Mouse (Mus musculus) CH12.LX (cell line): ENCODE data around the gene Mrrf.

Experiments used
- BHLHE40 ChIP-seq: IDR thresholded peaks from 2 replicates; pipeline ENCODE4 v1.6.1; 2011; ENCODE audit warnings: mild to moderate bottlenecking, low read depth, low read length, improper control_type of control experiment
- CHD1 ChIP-seq: IDR thresholded peaks from 2 replicates; pipeline ENCODE4 v1.6.1; 2012; ENCODE audit warnings: low read depth, low read length, improper control_type of control experiment, inconsistent platforms
- CTCF ChIP-seq, 2 experiments: IDR thresholded peaks in 1 of 2; conservative IDR thresholded peaks in 1 of 2; 2 replicates each; pipeline ENCODE4 v1.5.1; 2011 to 2012; ENCODE audit warnings: low read depth in 2 of 2, low read length in 2 of 2, improper control_type of control experiment in 1 of 2, inconsistent platforms in 1 of 2, mild to moderate bottlenecking in 1 of 2, moderate library complexity in 1 of 2
- IRF4 ChIP-seq: IDR thresholded peaks from 2 replicates; pipeline ENCODE4 v1.6.1; 2014; ENCODE audit warnings: low read depth, mild to moderate bottlenecking, inconsistent platforms, low read length, improper control_type of control experiment
- JUND ChIP-seq: conservative IDR thresholded peaks from 2 replicates; pipeline ENCODE4 v1.6.1; 2011; ENCODE audit warnings: low read depth, low read length, improper control_type of control experiment
- MAZ ChIP-seq: IDR thresholded peaks from 2 replicates; pipeline ENCODE4 v1.6.1; 2012; ENCODE audit warnings: low read depth, mild to moderate bottlenecking, inconsistent platforms, low read length, improper control_type of control experiment, moderate library complexity
- POLR2A ChIP-seq: IDR thresholded peaks from 2 replicates; pipeline ENCODE4 v1.6.1; 2011; ENCODE audit warnings: low read depth, mild to moderate bottlenecking, improper control_type of control experiment, low read length
- RCOR1 ChIP-seq: conservative IDR thresholded peaks from 2 replicates; pipeline ENCODE4 v1.6.1; 2012; ENCODE audit warnings: low read depth, mild to moderate bottlenecking, inconsistent platforms, low read length, improper control_type of control experiment

DNA sequence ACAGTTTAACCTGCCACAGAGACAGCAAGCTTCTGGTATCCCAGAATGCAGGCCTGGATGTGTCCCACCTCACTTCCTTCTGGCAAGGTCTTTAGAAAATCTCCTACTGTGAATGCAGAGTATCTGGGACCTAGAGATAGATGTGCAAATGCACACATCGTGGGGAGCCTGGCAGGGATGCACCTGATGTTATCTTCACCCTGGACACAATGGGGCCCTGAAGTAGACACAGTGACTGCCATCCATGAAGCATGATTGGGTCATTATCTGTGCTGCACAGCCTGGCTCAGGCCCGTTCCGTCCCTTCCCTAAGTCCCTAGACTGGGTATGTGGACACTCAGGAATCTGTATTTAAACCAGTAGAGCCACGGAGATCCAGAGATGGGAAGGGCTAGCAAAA, 68.4 kb downstream of the Mrrf start:
- no peak for TF ChIP-seq CTCF (conservative IDR thresholded peaks at IDR 0.05 in 1 of 2, IDR thresholded peaks at IDR 0.05 in 1 of 2; ENCODE audit: low read depth in 2 of 2, low read length in 2 of 2)
- TF ChIP-seq IRF4, result no peak
- no peak for TF ChIP-seq CHD1
- TF ChIP-seq BHLHE40, result no peak
- no peak for TF ChIP-seq RCOR1
- no peak for TF ChIP-seq JUND
- no peak for TF ChIP-seq MAZ
- no peak for TF ChIP-seq POLR2A
